Mouse (Mus musculus): ENCODE data around the gene Tmem255b. TPM values are rescaled to one million over a fixed set of nuclear protein-coding genes. Genes with fewer than 3 reads are reported as not detected.

Gene Tmem255b
- total RNA-seq, 2 experiments from 2014 or later, result 5.4 to 6.7 TPM

GRCm38 (mm10) chr8:13491491-13492010 is 56.6 kb downstream of the Tmem255b start:
- DNase-seq, result no peak

GRCm38 (mm10) chr8:13492198-13492995 is 57.4 kb downstream of the Tmem255b start:
- DNase-seq, result peak; percentile 80 to 87

- peak; percentile 82 to 89 for DNase-seq
Measured at GRCm38 (mm10) chr8:13493011-13493410, 58.0 kb downstream of the Tmem255b start.

- DNase-seq, result peak; percentile 76 to 78
Measured at GRCm38 (mm10) chr8:13493858-13494631, 59.1 kb downstream of the Tmem255b start, which contains the start of gene Gas6. Gene Gas6 (minus strand): TSS chr8:13494490.

GRCm38 (mm10) chr8:13501221-13501620 is 66.2 kb downstream of the Tmem255b start:
- DNase-seq, result no peak

- DNase-seq, result peak; percentile 42 to 68
Measured at GRCm38 (mm10) chr8:13503936-13504606, 69.1 kb downstream of the Tmem255b start.

- DNase-seq, result no peak
Measured at GRCm38 (mm10) chr8:13504894-13505674, 70.1 kb downstream of the Tmem255b start.

- DNase-seq, result peak; percentile 79 to 86
Measured at GRCm38 (mm10) chr8:13506849-13507248, 71.9 kb downstream of the Tmem255b start.

GRCm38 (mm10) chr8:13507284-13507937 is 72.4 kb downstream of the Tmem255b start:
- DNase-seq, result no peak

GRCm38 (mm10) chr8:13512016-13512415 is 77.0 kb downstream of the Tmem255b start:
- no peak for DNase-seq

- no peak for DNase-seq
Measured at GRCm38 (mm10) chr8:13512677-13513076, 77.7 kb downstream of the Tmem255b start.

GRCm38 (mm10) chr8:13513556-13514370 is 78.8 kb downstream of the Tmem255b start:
- no peak for DNase-seq

- peak; percentile 82 for DNase-seq
Measured at GRCm38 (mm10) chr8:13516011-13516442, 81.0 kb downstream of the Tmem255b start.

GRCm38 (mm10) chr8:13516728-13517127 is 81.7 kb downstream of the Tmem255b start:
- no peak for DNase-seq

- DNase-seq, result peak; percentile 37 to 41
Measured at GRCm38 (mm10) chr8:13517284-13517781, 82.3 kb downstream of the Tmem255b start.
